Mouse (Mus musculus) heart, postnatal 0 days (tissue): Measurements from ENCODE around the gene Csf2.

Source experiments
- CTCF ChIP-seq: IDR thresholded peaks from 2 replicates; pipeline ENCODE4 v1.5.1; 2016; ENCODE audit warnings: antibody characterized with exemption, control low read depth, low read depth
- EP300 ChIP-seq: IDR thresholded peaks from 2 replicates; pipeline ENCODE4 v1.6.1; 2016; ENCODE audit warnings: antibody characterized with exemption, low read depth

- TF ChIP-seq CTCF, result no peak
- no peak for TF ChIP-seq EP300
These were observed 47.4 kb downstream of the Csf2 start for GRCm38 (mm10) chr11:54201881-54202685.
